Mouse (Mus musculus) left cerebral cortex, postnatal 4 days (tissue): Measurements from ENCODE around the gene Tom1l1. TPM values are rescaled to one million over a fixed set of nuclear protein-coding genes. Genes with fewer than 3 reads are reported as not detected.

ENCODE experiments used
- DNase-seq: peaks from one replicate; pipeline ENCODE4 v3.0.0-alpha.2; 2022
- intact Hi-C: fragments of 180-260 bp; cut with DNase I; formaldehyde crosslinking; loops from one replicate; pipeline ENCODE4 v1.15.1; 2025
- total RNA-seq, 2 experiments: library from RNA; stranded (reverse); gene quantifications; 2 replicates each; pipeline ENCODE4 v1.2.3; 2021

The Tom1l1 gene
- total RNA-seq, 2 experiments from 2014 or later = 15.1 to 15.8 TPM

DNA sequence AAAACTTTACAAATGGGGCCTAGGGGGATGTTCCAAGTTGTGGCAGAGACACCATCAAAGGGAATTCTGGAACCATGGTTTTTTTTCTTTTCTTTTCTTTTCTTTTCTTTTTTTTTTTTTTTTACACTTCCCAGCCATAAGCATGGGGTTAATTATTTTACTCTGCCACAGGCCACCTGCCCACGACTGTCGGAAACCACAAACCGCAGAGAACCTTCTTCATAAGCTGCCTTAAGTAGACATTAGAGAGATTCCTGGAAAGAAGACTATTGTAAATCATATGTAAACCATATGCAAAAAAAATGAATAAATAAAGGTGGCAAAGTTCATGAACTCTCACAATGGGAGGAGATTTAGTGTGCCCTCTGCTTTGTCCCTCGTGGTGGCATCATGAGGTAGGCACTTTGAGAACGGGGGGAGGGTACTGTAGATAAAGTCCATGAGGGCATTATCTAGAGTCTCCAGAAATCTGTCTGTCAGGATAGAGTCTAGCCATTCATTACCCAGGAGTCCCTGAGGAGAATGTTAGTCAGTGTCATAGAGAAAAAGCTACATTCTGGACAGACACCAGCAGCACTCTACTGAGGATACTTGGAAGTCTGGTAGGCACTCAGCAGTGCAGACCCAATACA is 12.6 kb downstream of the Tom1l1 start:
- DNase-seq = no peak

DNA sequence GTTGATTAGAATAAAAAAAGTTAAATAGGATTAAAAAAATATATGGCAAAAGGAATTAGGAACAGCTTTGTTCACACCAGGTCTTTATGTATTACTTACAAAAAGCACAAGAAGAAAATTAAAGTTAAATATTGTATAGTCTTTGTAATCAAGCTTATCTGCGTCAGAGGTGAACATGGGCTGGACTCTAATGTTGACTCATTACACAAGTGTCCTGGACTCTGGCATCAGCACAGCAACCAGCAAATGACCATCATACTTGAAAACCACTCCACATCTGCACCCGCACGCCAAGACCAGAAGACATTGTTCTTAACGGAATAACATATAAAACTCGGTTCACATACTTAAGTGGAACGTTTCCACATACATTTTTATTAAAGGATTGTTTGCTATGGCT is 20.8 kb downstream of the Tom1l1 start:
- intact Hi-C loops = no loop called here
- DNase-seq = no peak

More for the DNA sequence above, 12.6 kb downstream of the Tom1l1 start:
- intact Hi-C loops = no loop called here

DNA sequence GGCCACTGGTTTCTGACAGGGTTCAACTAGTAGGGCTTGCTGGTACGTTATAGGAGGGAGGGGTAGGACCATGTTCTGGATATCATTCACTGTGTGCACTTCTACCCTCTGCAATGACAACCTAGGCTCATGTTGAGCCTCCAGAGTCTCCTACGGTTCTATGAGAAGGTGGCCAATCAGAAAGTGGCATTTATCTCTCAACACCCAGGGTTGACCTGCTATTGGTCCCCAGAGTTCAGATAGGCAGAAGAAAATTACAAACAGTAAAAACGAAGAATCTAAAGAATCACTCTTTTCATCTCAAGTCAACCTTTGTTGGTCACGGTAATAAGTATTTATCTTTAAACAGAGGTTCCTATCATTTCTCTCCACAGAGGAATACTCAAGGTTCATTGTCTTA is 21.2 kb downstream of the Tom1l1 start:
- intact Hi-C loops = no loop called here
- no peak for DNase-seq

DNA sequence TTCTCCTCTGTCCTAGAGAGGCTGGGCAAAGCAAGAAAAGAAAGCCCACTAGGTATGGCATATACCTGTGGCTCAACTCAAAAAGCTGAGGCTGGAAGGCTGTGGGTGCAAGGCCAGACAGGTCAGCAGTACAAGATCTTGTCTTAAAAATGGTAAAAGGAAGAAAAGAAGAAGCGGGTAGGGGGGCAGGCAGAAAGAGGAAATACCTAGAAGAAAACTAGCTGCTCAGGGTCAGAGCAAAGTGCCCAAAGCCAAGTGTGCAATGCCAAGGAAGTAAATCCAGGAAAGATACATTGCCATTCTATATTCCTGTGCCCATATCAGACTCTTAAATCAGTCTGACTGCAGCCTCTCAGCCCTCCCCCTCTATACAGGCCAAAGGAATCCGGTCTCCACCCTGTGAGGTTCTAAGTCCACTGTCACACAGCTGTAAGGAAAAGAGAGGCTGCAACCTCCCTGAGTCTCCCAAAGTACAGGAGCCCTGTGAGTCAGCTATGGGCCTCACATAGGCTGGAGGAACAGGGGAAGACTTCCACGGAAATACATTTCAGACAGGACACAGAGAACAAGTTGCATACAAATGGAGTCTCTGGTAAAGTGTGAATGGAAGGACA is 21.9 kb downstream of the Tom1l1 start:
- DNase-seq = no peak
- intact Hi-C loops = no loop called here

DNA sequence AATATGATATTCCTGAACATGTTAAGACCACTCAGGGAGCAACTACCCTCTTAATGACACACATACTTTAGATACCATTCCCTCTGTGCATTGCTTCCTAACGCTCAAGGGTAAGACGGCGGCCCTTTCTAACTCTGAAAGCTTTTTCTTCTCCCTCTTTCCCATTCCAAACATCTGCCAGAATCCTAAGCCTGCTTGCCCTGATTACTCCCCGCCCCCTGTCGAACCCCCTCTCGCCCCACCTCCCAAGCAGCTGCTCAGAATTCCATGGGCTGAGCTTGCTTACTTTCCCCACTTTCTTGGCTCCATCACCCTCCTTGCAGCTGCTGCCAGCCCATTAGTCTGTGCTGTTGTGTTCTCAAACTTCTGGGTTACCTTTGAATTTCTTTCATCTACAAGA is 23.0 kb downstream of the Tom1l1 start:
- peak; percentile 46 for DNase-seq
- intact Hi-C loops = no loop called here

DNA sequence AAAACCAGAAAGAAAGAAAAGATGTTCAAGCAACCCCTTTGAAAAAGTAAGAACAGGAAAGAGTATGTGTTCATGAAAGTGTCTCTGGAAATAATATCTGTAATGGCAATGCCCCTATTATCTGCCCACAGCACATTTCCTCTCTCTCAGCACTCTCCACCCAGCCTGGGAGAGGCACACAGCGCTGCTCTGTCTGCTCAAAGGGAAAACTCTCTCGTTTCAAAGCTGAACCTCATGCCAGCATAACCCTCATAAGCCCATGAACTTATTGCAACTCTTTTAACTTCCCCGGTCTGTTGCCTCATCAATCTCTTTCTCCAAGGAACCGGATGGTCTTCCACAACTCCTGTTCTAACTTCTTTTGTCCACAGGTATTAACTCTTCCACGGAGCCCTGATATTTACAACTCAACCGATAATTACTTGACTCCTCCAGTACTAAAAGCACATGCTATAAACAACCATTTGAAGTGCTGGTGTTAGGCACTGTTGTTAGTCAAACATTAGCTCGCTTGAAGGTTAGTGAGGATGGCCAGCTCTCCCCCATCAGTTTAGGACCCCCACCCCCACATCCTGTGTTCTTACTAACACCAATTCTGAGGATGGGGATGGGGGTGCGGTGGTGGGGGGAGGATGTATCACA is 23.7 kb downstream of the Tom1l1 start:
- intact Hi-C loops = no loop called here

DNA sequence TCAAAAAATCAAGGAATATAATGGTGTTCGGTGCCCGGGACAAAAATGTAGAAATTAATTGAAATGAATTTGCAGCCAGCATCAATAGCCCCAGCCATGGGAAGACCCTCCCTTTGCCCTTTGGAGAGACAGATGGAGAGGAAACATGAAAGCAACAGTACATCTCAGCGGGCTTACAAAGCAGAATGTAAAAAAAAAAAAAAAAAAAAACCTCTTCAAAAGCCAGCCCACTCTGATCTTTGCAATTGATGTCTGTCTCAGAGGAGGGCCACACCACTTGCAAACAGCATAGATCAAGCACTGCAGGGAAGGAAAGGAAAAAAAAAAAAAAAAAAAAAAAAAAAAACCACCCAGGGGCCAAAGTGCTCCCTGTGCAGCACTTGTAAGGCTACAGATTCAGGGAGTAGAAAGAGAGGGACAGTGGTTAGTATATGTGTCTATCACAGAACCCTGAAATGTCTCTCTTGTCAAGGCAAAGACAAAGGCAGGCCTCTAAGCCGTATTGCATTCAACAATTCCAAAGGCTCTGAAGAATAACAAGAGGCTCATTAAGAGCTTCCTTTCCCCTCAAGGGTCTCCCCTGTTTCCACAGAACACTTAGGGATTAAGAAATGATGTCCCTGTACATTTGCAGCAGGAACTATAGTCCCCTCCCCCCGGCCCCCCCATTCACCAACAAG is 24.4 kb downstream of the Tom1l1 start:
- intact Hi-C loops = no loop called here
- no peak for DNase-seq

More for the DNA sequence above, 23.7 kb downstream of the Tom1l1 start:
- DNase-seq = no peak

DNA sequence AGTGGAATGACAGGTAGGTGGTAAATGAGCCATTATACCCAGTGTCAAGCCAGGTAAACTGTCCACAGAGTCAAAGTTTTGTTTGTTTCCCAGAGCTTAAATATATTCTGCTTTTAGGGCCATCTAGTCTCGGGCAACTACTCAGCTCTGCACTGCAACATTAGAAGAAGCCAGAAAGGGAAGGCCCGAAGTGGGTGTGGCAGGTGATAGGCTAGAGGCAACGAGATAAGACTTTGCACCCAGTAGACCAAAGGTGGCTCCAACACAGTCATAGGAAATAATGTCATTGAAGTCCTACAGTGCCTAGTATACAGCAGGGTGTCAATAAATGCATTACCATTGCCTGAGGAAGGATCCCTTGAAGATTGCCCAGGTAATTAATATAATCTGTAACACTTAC is 25.1 kb downstream of the Tom1l1 start:
- no peak for DNase-seq
- intact Hi-C loops = no loop called here

DNA sequence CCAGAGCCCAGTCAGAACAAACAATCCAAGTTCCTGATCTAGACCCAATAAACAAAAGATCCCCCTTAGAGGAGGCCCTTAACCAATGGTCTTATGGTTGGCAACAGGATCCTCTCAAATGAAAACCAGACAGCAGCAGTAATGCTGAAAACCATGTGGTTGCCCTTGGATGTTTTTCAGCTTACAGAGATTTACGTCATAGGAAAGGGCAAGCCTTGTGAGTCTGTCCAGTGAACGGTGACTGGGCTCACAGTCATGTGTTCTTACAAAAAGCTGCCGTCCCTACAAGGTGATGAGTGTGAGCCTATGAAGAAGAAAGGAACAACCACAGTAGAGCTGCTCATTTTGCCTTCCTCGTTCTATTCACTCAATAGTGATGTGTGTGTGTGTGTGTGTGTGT is 27.5 kb downstream of the Tom1l1 start:
- no peak for DNase-seq
- intact Hi-C loops = no loop called here

DNA sequence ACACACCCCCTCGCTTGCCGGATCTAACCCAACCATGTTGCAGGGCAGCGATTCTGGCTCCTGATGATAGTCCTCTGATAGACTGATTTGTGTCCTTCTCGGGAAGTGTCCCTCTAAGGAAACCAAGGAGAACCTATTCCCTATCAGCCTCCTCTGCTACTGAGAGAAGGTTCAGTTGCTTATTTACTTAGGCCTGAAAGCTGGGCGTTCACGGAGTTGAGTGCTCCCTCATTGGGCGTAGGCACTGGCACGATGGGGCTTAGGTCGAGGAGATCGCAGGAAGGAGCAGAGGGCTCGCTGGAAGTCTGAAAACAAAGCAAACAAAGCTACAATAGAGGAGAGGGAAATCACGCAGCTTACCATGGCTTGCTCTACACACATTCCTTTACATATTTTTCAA is 30.6 kb downstream of the Tom1l1 start:
- DNase-seq = no peak
- intact Hi-C loops = no loop called here

DNA sequence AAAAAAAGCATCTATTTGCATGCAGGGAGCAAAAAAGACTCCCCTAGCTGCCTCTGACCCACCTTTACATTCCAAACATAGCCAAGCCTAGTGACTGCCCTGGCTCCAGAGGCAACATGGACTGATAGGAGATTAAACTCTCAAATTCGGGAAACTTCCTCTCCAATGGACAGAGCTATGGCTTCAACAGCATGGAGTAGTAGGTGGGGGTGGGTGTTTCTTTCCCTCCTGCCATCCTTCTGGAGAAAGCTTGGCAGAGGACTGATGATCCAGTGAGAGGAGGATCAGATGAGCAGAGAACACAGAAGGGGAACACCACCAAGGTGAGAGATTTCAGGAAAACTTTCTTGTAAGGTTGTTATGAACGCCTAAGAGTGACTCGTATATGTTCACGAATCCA is 35.6 kb downstream of the Tom1l1 start:
- DNase-seq = no peak
- intact Hi-C loops = no loop called here

DNA sequence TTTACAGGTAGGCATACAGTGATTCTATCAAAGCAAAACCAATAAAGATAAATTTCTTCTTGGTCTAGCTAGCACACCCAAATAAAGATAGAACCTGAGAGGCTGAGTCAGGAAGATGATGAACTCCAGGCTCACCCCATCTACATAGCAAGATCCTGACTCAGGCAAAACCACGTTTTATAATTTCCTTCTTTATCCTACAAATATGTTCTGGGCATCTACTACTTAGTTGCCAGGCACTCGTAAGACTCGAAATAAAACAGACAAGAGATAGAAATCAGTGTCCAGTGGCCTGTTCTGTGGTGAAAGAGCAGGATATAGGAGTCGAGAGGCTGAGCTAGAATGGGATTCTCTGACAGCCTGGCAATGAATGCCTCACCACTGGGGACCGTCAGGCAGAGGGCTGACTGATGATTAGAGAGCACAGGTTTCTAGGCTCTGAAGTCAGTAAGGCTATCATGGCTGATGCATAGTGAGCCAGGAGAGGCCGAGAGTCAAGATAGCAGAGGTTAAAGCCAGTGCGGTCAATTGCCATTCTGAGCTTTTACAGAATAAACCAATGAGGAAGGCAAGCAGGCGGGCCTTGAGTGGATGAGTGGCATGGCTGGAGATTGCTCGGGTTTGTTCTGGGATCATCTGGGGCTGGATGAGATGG is 37.8 kb downstream of the Tom1l1 start:
- intact Hi-C loops = no loop called here
- no peak for DNase-seq

DNA sequence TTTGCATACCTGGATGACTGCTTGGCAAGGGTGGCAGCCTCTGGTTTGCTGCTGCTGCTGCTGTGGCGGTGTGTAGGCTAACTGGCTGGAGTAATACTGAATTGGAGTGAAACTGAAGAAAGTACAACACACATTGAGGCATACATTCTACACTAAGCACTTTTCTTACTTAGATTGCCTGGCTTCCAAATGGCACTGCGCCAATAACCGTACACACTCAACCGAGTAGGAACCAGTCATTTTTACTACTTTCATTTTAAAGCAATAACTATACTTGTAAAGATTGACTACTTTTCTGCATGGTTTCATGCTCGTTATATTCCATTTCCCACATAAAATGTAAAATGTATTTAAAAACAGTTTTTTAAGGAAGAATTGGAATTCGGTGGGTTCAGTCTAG is 38.4 kb downstream of the Tom1l1 start:
- DNase-seq = peak; percentile 8
- intact Hi-C loops = no loop called here

DNA sequence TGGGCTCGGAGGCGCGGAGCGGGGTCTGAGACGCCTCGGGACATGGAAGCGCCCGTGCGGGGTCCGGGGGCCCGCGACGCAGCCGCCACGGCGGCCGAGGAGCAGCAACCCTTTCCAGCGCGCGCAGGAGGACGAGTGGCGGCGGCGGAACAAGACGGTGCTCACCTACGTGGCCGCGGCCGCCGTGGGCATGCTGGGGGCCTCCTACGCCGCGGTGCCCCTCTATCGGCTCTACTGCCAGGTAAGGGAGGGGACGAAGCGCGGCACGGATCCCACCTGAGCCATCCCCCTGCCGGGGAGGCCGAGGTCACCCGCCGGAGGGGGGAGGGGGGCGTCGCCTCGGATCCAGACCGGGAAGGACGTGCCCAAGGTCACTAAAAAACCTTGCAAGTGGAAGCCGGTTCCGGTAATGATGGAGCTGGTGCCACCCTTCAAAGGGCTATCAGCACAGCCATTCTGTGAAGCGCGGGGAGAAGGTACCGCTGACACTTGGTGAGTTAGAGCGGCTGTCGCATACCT is 49.8 kb downstream of the Tom1l1 start:
- peak; percentile 55 for DNase-seq

DNA sequence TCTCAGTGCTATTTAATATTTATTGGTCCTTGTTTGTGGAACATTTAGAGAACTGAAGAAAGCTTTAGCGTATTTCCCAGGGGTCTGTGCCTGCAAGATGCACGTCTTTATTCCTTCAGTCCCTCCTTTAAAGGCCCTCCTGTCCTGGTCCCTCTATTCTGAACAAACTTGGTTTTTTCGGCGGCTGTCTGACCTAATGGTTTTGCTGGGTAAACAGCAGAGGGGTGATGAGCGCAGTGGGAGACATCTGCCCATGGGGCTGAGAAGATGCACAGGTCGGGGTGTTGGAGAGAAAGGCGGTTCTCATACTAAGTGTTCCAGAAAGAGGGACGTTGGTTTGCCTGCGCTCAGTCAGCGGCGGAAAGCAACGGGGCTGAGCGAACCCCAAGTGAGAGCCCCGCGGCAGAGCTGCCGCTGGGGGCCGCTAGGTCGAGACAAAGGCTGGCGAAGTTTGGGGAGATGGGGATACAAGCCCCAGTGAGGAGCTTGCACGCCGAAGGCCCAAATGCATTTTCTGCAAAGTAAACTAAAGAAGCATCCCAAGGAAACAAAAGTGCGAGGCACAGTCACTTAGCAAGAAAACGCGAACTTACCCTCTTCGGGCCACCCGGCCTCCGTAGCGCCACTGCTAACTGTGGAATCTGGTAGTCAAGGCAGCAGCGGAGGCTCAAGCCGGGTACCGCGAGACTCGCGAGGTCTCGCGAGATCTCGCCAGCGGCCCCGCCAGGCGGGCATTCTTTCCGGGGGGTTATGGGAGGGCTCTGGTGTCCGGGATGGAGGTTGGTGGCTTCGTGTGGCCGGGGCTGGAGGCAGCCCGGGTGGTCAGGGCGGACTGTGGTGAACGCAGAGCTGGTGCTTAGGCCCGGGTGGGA is 50.5 kb downstream of the Tom1l1 start, which contains the start of the genes Stxbp4 and Cox11:
TSS of gene Stxbp4 (minus strand) at position 645 of the 872 bp plus-strand sequence.
TSS of gene Cox11 (plus strand) at position 734 of the 872 bp plus-strand sequence.
- intact Hi-C loops = no loop called here

More for the DNA sequence above, 49.8 kb downstream of the Tom1l1 start:
- intact Hi-C loops = no loop called here

DNA sequence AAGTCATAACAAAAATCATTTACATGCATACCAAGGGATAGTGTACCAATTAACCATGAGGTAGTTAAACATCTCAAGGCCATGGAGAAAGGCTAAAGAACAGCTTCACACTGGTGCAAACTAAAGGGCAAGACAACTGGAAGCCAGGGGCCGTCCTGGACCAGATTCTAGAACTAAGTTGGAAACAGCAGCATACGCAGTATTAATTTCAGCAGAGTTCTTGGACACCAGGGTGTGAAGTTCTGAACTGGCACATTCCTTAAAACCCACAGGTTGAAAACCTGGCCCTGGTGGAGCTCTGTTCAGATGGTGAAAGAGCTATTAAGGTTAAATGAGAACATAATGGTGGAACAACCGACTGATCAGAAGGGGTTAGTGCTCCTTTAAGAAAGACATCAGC is 53.5 kb downstream of the Tom1l1 start:
- intact Hi-C loops = no loop called here
- DNase-seq = no peak

More for the DNA sequence above, 50.5 kb downstream of the Tom1l1 start, which contains the start of the genes Stxbp4 and Cox11:
- peak; percentile 96 for DNase-seq

DNA sequence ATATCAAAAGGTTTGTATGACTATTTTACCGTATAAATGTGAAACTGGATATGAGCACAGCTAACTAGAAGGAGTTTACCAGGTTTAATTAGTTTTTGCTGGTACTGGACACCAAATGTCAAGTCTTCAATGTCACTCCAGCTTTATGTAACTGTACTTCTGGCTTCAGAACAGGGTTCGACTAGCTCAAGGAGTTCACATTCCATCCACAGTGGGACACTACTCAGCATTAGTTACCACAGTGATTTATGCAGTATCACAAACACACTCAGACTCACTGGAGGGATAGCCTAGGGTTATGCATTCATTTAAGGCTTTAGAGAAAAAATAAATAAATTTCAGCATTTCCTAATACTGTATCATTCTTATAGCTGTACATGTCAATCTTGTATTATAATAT is 55.7 kb downstream of the Tom1l1 start:
- intact Hi-C loops = no loop called here

DNA sequence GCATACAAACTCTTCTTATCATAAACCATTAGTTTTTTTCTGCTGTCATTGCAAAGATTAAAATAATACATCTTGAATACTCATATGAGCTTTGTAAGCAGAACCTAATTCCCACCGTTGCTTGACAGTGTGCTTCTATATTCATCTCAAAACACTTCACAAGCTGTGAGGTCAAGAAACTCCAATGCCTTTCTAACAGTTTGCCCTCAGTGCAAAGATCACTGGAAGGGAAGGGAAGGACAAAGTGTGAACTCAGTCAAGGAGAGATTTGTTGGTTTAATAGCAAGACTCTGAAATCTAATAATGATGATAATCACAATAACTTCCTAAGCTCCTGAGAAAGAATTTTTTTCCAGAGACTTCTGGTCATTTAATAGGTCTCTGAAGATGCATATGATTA is 60.4 kb downstream of the Tom1l1 start:
- DNase-seq = no peak
- intact Hi-C loops = no loop called here

More for the DNA sequence above, 55.7 kb downstream of the Tom1l1 start:
- DNase-seq = no peak

DNA sequence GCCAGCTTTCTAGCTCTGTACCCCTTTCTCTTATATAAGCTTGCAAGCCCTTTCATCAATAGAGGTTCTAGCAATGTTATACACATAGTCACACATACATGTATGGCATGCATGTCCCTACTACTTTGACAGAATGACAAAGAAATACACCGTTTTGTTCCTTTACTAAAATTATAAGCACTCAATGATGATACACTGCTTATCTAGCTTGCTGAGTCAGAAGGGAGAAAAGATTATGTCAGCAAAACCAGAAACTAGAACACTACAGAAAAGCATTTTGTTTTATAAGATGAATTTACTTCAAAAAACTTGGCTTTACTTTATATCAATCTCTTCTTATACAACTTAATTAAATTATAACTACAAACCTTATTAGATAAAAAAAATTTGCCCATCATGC is 63.0 kb downstream of the Tom1l1 start:
- intact Hi-C loops = no loop called here
- no peak for DNase-seq

DNA sequence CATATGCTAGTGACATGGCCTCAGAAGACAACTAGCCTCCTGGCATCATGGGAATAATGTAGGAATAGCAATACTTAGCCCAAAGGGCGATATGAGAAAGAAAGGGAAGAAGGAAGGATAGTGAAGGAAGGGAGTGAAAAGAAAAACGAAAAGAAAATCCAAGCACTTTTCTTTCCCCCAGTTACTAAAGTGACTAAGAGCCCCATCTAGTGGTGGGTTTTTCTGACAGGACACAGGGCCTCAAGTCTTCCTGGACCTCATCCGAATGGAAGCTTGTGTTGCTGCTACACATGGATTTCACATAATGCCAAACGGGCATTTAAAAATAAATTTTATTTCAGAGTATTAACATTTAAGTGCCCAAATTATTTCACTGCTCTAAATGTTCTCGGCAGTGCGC is 64.7 kb downstream of the Tom1l1 start:
- intact Hi-C loops = loop anchor here (5.0 kb wide), 1 partner anchor 436 kb away; the partner anchor contains the start of gene Gm45716
- peak; percentile 31 for DNase-seq
